Mouse (Mus musculus) limb, embryonic 15.5 days (tissue): ENCODE measurements around the gene Bcat1. TPM values are rescaled to one million over a fixed set of nuclear protein-coding genes. Genes with fewer than 3 reads are reported as not detected.
A peak's percentile ranks its signal among the peaks of the same experiment; 100 is the strongest.

Source experiments
- ATAC-seq: fragments of 200-750 bp; cut with Nextera tagmentation; 2 replicates; pipeline ENCODE4 v1.8.0; 2017; ENCODE audit warnings: low read depth, moderate TSS enrichment; ENCODE audit not compliant: insufficient number of reproducible peaks, low FRiP score, low TSS enrichment
- H3K27ac ChIP-seq: fragments of 300-500 bp; sonication (generic); 2 replicates; pipeline ENCODE4 v1.5.1; 2015; ENCODE audit warnings: moderate library complexity, mild to moderate bottlenecking, inconsistent platforms
- H3K27me3 ChIP-seq: fragments of 300-500 bp; sonication (generic); 2 replicates; pipeline ENCODE4 v1.6.1; 2015; ENCODE audit warnings: inconsistent platforms
- H3K36me3 ChIP-seq: fragments of 300-500 bp; sonication (generic); 2 replicates; pipeline ENCODE4 v1.6.1; 2015; ENCODE audit warnings: inconsistent platforms
- H3K4me1 ChIP-seq: fragments of 300-500 bp; sonication (generic); 2 replicates; pipeline ENCODE4 v1.6.1; 2015; ENCODE audit warnings: inconsistent platforms
- H3K4me2 ChIP-seq: fragments of 300-500 bp; sonication (generic); 2 replicates; pipeline ENCODE4 v1.6.1; 2015; ENCODE audit warnings: mild to moderate bottlenecking, inconsistent platforms
- H3K4me3 ChIP-seq: fragments of 300-500 bp; sonication (generic); 2 replicates; pipeline ENCODE4 v1.5.1; 2015; ENCODE audit warnings: mild to moderate bottlenecking, inconsistent platforms
- H3K9ac ChIP-seq: fragments of 300-500 bp; sonication (generic); 2 replicates; pipeline ENCODE4 v1.6.1; 2015; ENCODE audit warnings: inconsistent platforms
- H3K9me3 ChIP-seq: fragments of 300-500 bp; sonication (generic); 2 replicates; pipeline ENCODE4 v1.6.1; 2016; ENCODE audit warnings: inconsistent platforms
- WGBS: fragments of 180-500 bp; shearing (Covaris S2); methylation state at CpG from one replicate; pipeline ENCODE4 v1.1.7; 2015; 5-methylcytosine and 5-hydroxymethylcytosine counted together
- polyA plus RNA-seq: library from polyadenylated mRNA; unstranded; fragments of >200 nt; fragmentation: Nextera tagmentation; extraction: Ambion mirVana; gene quantifications from 2 replicates; pipeline ENCODE4 v1.2.1, GENCODE M21; 2015

Gene Bcat1
- polyA plus RNA-seq, 1 experiment from 2014 or later, result 31.2 TPM

- 78% methylated on average over 6 of the region's 6 CpGs for WGBS
- Histone ChIP-seq H3K4me1 (no peaks in the 10 kb centered on the region), H3K9me3 (no peaks in the 10 kb centered on the region), H3K4me2 (no peak overlapping the region), H3K4me3 (no peak overlapping the region), H3K36me3 (no peaks in the 10 kb centered on the region), H3K9ac (no peak overlapping the region), H3K27me3 (no peaks in the 10 kb centered on the region), H3K27ac (no peak overlapping the region)
- ATAC-seq, result no peak
These were observed 9.6 kb downstream of the Bcat1 start for GRCm38 (mm10) chr6:145066416-145066815.

DNA sequence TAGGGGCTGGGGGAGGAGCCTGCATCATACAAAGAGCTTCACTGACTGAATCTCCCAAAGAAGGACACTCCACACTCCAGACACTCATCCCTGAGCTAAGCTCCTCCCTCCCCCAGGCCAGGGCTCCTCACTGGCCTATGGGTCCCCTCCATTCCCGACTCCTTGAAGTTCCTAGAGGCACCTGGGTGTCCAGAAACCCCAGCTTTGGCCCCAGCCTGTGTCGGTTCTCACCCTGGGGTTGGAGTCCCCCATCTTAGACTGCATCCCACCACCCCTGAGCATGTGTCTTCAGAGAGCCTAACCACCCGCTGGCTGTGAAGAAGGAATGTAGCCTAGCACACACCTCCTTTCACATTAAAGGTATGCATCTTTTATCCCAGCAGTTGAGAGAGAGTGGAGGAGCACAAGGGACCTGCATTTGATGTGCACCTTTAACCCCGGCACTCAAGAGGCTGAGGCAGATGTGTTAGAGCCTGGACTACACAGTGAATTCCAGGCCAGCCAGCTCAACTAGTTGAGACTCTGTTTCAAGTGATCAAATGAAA lies 10.6 kb downstream of the Bcat1 start:
- Histone ChIP-seq H3K4me2 (no peak overlapping the region), H3K9ac (no peak overlapping the region)
- 70% methylated on average over 4 of the region's 4 CpGs for WGBS

DNA sequence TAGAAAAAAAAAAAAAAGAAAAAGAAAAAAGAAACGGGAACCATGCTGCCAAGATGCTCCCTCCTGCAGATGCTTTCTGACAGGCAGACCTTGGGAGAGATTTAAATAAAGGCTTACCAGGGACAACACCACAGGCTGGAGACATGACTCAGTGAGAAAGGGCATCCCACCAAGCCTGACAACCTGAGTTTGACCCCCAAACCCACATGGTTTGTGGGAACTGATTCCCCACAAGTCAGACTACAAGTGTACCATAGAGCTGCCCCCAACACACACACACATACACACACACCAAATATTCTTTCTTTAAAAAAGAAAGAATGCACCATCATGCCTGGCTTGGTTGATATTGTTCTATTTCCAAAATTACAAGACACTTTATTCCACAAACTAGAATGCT lies 11.9 kb downstream of the Bcat1 start:
- H3K4me1 ChIP-seq, result no peaks in the 10 kb centered on the region
- no peak overlapping the region for H3K9ac ChIP-seq
- 45% methylated on average over 1 of the region's 1 CpGs for WGBS
- no peak overlapping the region for H3K27ac ChIP-seq
- no peaks in the 10 kb centered on the region for H3K9me3 ChIP-seq
- no peaks in the 10 kb centered on the region for H3K36me3 ChIP-seq
- no peak for ATAC-seq
- no peak overlapping the region for H3K4me2 ChIP-seq
- H3K4me3 ChIP-seq, result no peak overlapping the region
- H3K27me3 ChIP-seq, result no peaks in the 10 kb centered on the region

More for the DNA sequence above, 10.6 kb downstream of the Bcat1 start:
- no peak for ATAC-seq
- no peaks in the 10 kb centered on the region for H3K4me1 ChIP-seq
- H3K9me3 ChIP-seq, result no peaks in the 10 kb centered on the region
- H3K27me3 ChIP-seq, result no peaks in the 10 kb centered on the region
- no peaks in the 10 kb centered on the region for H3K36me3 ChIP-seq
- no peak overlapping the region for H3K4me3 ChIP-seq
- no peak overlapping the region for H3K27ac ChIP-seq

GRCm38 (mm10) chr6:145063212-145063868 lies 12.6 kb downstream of the Bcat1 start:
- 31% methylated on average over 5 of the region's 5 CpGs for WGBS
- H3K27ac ChIP-seq, result no peak overlapping the region

DNA sequence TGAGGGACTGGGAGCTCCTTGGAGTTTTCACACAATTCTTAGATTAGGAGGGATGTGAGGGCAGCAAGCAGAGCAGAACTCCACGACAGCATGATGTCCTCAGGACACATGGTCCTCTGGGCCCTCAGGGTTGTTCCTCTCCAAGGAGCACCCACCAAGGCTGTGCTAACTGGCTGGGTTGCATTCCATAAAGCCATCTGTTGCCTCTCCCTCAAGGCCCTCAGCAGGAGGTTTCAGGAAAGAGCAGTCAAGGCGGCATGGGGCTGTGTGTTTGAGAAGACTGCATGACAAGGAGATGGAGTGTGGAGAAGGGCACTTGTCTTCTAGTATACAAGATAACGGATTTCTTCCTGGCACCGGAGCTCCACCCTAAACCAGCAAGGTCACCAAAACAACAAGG lies 13.2 kb downstream of the Bcat1 start:
- Histone ChIP-seq H3K27me3 (no peaks in the 10 kb centered on the region), H3K36me3 (no peaks in the 10 kb centered on the region), H3K4me3 (no peak overlapping the region), H3K9me3 (no peaks in the 10 kb centered on the region), H3K27ac (no peak overlapping the region), H3K4me1 (no peaks in the 10 kb centered on the region), H3K9ac (no peak overlapping the region), H3K4me2 (no peak overlapping the region)
- no peak for ATAC-seq
- WGBS, result 56% methylated on average over 4 of the region's 4 CpGs

More at GRCm38 (mm10) chr6:145063212-145063868, 12.6 kb downstream of the Bcat1 start:
- Histone ChIP-seq H3K27me3 (no peaks in the 10 kb centered on the region), H3K9me3 (no peaks in the 10 kb centered on the region), H3K4me2 (no peak overlapping the region), H3K4me3 (no peak overlapping the region), H3K36me3 (no peaks in the 10 kb centered on the region), H3K9ac (no peak overlapping the region), H3K4me1 (no peaks in the 10 kb centered on the region)
- ATAC-seq, result no peak

DNA sequence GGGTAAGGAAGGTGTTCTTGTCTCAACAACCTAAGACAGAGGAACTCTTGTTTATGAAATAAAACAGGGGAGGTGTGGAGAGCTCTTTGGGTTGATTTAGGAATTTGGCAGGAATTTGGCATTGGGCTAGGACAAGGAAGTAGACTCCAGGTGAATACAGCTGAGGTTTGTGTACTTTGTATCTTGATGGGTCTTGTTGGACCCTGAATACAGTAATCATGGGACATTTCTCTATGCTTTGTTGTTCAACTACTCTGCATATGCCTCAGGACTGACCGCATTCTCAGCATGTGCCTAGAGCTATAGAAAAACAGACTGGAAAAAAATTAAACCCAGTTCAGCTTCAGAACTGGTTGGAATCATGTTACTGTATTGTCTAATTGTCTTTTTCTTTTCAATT lies 14.6 kb downstream of the Bcat1 start:
- H3K9me3 ChIP-seq, result no peaks in the 10 kb centered on the region

GRCm38 (mm10) chr6:145056102-145056501 lies 19.9 kb downstream of the Bcat1 start:
- H3K4me3 ChIP-seq, result no peak overlapping the region
- WGBS, result 71% methylated on average over 4 of the region's 4 CpGs
- ATAC-seq, result no peak

More for the DNA sequence above, 14.6 kb downstream of the Bcat1 start:
- ATAC-seq, result no peak
- Histone ChIP-seq H3K27me3 (no peaks in the 10 kb centered on the region), H3K4me3 (no peak overlapping the region), H3K27ac (no peak overlapping the region), H3K36me3 (no peaks in the 10 kb centered on the region), H3K4me1 (no peaks in the 10 kb centered on the region), H3K4me2 (no peak overlapping the region), H3K9ac (no peak overlapping the region)
- 91% methylated on average over 1 of the region's 1 CpGs for WGBS

DNA sequence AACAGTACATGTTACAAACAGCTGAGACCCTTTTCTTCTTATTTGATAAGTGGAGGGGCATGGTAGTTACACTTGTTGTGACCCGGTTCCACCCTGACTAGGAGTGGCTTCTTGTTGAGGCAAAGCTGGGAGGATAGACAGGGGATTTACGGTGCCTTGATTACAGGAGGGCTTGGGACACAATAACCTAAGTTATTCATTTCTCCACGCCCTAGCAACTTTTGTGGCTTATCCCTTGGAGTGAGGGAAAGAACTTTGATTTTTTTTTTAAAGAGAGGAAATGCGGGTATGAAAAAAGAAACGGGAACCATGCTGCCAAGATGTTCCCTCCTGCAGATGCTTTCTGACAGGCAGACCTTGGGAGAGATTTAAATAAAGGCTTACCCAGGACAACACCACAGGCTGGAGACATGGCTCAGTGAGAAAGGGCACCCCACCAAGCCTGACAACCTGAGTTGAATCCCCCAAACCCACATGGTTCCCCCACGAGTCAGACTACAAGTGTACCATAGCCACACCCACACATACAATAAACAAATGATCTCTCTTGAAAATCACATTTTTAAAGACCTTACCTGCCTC lies 20.6 kb downstream of the Bcat1 start:
- Histone ChIP-seq H3K4me1 (no peaks in the 10 kb centered on the region), H3K27me3 (no peaks in the 10 kb centered on the region), H3K4me2 (no peak overlapping the region), H3K36me3 (no peaks in the 10 kb centered on the region), H3K4me3 (no peak overlapping the region), H3K9me3 (no peaks in the 10 kb centered on the region), H3K27ac (no peak overlapping the region), H3K9ac (no peak overlapping the region)
- no peak for ATAC-seq
- 54% methylated on average over 6 of the region's 6 CpGs for WGBS

More at GRCm38 (mm10) chr6:145056102-145056501, 19.9 kb downstream of the Bcat1 start:
- Histone ChIP-seq H3K4me2 (no peak overlapping the region), H3K4me1 (no peaks in the 10 kb centered on the region), H3K9ac (no peak overlapping the region), H3K27ac (no peak overlapping the region), H3K27me3 (no peaks in the 10 kb centered on the region), H3K36me3 (no peaks in the 10 kb centered on the region), H3K9me3 (no peaks in the 10 kb centered on the region)

DNA sequence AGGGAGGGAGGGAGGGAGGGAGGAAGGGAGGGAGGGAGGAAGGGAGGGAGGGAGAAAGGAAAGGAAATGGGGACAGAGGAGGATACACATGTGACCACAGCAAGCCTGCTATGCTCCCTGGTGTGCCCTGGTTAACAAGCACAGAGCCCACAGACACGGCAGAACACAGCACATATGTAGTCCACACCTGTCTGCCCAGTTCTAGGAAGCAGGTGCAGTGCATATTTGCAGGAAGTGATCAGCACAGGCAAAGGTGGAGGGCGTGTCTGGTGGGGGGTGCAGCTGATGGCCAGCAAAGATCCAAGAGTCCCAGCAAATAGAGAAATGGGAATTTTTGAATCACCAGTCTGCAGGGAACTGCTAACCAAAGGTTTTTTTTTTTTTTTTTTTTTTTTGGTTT lies 23.3 kb downstream of the Bcat1 start:
- H3K4me1 ChIP-seq, result peaks cover 11% of the 10 kb centered on the region
- no peak overlapping the region for H3K27ac ChIP-seq
- peaks cover 18% of the 10 kb centered on the region for H3K27me3 ChIP-seq
- H3K4me3 ChIP-seq, result no peak overlapping the region
- no peak overlapping the region for H3K4me2 ChIP-seq
- no peaks in the 10 kb centered on the region for H3K36me3 ChIP-seq
- 62% methylated on average over 2 of the region's 2 CpGs for WGBS
- H3K9me3 ChIP-seq, result no peaks in the 10 kb centered on the region
- no peak for ATAC-seq
- H3K9ac ChIP-seq, result no peak overlapping the region

DNA sequence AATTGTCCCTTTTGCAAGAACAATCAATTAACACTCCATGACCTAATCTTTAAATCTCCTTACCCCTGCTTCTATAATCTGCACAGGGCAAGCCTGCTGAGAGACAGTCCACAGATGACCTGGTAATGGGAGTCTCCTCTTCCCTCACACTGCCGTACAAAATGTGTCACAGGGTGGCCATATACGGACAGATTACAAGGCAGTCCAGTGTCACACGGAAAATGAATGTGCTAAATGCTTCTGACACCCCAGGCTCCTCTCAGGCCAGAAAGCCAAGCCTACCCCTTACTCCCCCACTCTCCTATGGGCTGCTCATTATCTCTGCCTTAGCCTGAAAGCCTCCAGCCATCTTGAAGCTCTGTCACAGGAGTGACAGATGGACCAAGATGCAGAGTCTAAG lies 25.1 kb downstream of the Bcat1 start:
- Histone ChIP-seq H3K27ac (no peak overlapping the region), H3K27me3 (peaks cover 18% of the 10 kb centered on the region), H3K4me2 (no peak overlapping the region), H3K4me3 (no peak overlapping the region), H3K4me1 (peaks cover 16% of the 10 kb centered on the region), H3K9me3 (no peaks in the 10 kb centered on the region), H3K36me3 (no peaks in the 10 kb centered on the region), H3K9ac (no peak overlapping the region)
- ATAC-seq, result no peak
- WGBS, result 44% methylated on average over 3 of the region's 3 CpGs

DNA sequence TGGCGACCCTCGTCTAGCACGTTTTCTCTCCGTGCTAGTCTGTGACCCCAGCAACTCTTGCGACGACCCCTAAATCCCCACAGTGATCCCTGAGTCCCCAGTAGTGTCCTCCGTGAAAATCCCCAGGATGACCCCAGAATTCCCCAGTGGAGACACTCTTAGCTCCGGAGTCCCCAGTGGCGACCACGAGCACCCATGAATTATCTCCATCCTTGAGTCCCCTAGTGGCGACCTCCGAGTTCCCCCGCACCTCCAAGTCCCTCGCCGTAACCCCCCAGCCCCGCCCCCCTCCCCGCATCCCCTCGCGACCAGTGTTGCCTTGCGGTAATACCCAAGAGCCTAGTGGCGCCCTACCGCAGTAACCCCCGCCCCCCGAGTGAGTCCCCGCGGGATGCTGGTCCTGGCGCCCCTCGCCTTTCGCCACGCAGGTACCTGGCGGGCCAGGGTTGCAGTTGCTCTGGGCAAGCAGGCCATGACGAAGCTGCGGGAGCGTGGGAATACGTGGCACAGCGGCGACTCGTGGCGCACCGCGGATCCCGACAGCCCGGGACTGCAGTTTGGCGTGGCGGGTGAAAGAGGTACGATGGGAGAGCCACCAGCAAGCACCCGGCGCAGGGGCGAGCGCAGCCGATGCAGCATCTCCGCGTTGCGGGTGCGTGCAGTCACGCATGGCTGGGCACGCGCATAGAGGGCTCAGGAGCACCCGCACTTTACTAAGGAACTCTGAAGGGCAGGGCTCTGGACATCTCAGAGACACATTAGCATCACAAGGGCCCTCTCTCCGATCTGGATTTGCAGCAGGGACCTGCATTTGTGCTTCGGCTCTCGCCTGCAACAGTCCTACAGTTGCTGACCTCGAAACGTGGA lies 27.6 kb downstream of the Bcat1 start:
- H3K27me3 ChIP-seq, result peaks cover 18% of the 10 kb centered on the region
- 15% methylated on average over 64 of the region's 64 CpGs for WGBS
- no peaks in the 10 kb centered on the region for H3K36me3 ChIP-seq
- H3K27ac ChIP-seq, result no peak overlapping the region
- peak overlapping the region; percentile 94 for H3K4me2 ChIP-seq
- peak overlapping the region; percentile 42 for H3K4me3 ChIP-seq
- H3K4me1 ChIP-seq, result peaks cover 16% of the 10 kb centered on the region
- ATAC-seq, result no peak
- no peak overlapping the region for H3K9ac ChIP-seq
- no peaks in the 10 kb centered on the region for H3K9me3 ChIP-seq

DNA sequence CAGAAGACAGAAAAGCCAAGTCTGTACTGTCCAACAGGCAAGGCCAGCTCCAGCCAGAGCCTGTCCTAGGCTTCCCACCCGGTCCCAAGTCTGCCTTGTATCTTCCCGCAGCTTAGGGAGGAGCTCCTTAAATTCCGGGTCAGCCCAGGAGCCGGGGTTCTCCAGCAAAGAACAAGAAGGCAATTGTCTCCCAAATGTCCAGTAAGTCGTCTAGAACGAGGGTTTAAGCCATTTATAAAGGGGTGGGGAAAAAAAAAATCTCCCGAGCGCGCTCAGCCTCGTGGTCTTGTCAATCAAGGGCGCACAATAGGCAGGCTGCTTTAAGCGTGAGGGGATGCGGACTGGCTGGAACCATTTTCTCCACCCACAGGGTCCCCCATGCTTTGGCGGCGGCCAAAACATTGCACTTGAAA lies 28.5 kb downstream of the Bcat1 start:
- WGBS, result 22% methylated on average over 15 of the region's 15 CpGs
- H3K36me3 ChIP-seq, result no peaks in the 10 kb centered on the region
- H3K4me3 ChIP-seq, result peak overlapping the region; percentile 42
- H3K9ac ChIP-seq, result no peak overlapping the region
- ATAC-seq, result no peak
- no peak overlapping the region for H3K27ac ChIP-seq
- H3K4me1 ChIP-seq, result peaks cover 16% of the 10 kb centered on the region
- peak overlapping the region; percentile 94 for H3K4me2 ChIP-seq
- H3K9me3 ChIP-seq, result no peaks in the 10 kb centered on the region
- H3K27me3 ChIP-seq, result peaks cover 18% of the 10 kb centered on the region
